Comparison of ENCODE assay signal across 16 mouse cellular contexts in the genomic region with DNA sequence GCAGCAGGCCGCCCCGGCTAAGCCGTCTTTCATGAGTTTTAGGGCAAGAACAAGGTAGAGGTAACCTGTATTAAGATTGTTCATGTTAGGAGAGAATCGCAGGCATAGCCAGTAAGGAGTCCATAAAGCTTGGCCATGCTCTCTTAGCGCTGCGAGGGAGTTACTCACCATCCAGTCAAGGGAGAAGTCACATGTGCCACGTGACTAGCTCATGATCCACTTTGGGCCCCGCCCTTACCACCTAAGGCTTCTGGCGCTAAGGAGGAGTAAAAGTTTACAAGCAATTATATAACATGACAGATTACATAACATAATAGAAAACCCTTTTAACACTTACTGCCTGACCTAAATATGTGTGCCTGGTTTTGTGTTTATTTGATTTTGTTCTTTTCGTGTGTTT. TPM values are rescaled to one million over a fixed set of nuclear protein-coding genes. Genes with fewer than 3 reads are reported as not detected.
DNase-seq lines count a peak whose midpoint lies in the region; ATAC-seq lines count a peak whose summit lies in the region.
"Had no signal": no experiment of that assay in that cellular context is flagged by ENCODE, and none has a peak within 500 bp of the region (broad histone marks: within the 10 kb centered on the region; RNA-seq: fewer than 3 reads in every experiment).

No protein-coding gene starts in this region.

- no peak for ATAC-seq in CD4-positive, CD25-positive, alpha-beta regulatory T cell, adult 4 months
- ATAC-seq in megakaryocyte, adult 5-6 weeks (ENCODE audit: poor library complexity, severe bottlenecking) = peak; percentile 61
- no peak for ATAC-seq in activated CD4-positive, CD25-positive, alpha-beta regulatory T cell, adult 4 months
- ATAC-seq: forebrain, embryonic 13.5 days; intestine, embryonic 16.5 days had no signal

- peak; percentile 22 for DNase-seq in CD4-positive, CD25-positive, alpha-beta regulatory T cell, adult 2 months (ENCODE audit: low read depth, low spot score)
- DNase-seq in MEL-GATA-1-ER (ENCODE audit: extremely low read depth, low read depth) (peak; percentile 65), liver (peak; percentile 59)
- no peak for DNase-seq in left cerebral cortex, adult 11 months (ENCODE audit: low spot score)
- no peak for DNase-seq in kidney, adult 9 months
- DNase-seq: adrenal gland, postnatal 14 days; cerebellum, adult 8-10 months; lung, adult 2 months; midbrain, embryonic 14.5 days; right cerebral cortex, adult 18-20 months; thymus, postnatal 25 days had no signal

RNA-seq across cellular contexts. Expression of gene Foxn2, which starts 8.5 kb away (rescaled TPM):
- polyA plus RNA-seq in CD4-positive, CD25-positive, alpha-beta regulatory T cell, adult 4 months (2017; shearing (Covaris generic)) = 10 to 100 TPM; 34.5 to 41.0 TPM
- 68.4 and 79.4 TPM in 2 replicates for total RNA-seq in megakaryocyte, adult 5-6 weeks (2015)
- total RNA-seq in megakaryocyte, adult 5-6 weeks (2017) = 93.8 and 96.1 TPM in 2 replicates
- polyA plus RNA-seq in activated CD4-positive, CD25-positive, alpha-beta regulatory T cell, adult 4 months (2017; shearing (Covaris generic)) = 10 to 100 TPM; 34.0 to 36.1 TPM

Comparison
In these comparisons a context has a peak if more than half of its experiments do, and no peak if none do; other contexts are left out.
1. DNase-seq: peak in CD4-positive, CD25-positive, alpha-beta regulatory T cell, adult 2 months (single experiment), MEL-GATA-1-ER (single experiment) and liver (single experiment); none in left cerebral cortex, adult 11 months (single experiment) and kidney, adult 9 months (single experiment).